Mouse (Mus musculus) heart, embryonic 16.5 days (tissue): ENCODE measurements at regions not wholly inside any gene's neighbourhood (a gene's known extent, or its start where the extent isn't known, plus 50 kb on each side); places are given as distances from the start of the nearest gene placed in this dataset.

ENCODE experiments used
- ATAC-seq: fragments of 200-750 bp; cut with Nextera tagmentation; replicated peaks from 2 replicates; pipeline ENCODE4 v1.8.0; 2017; ENCODE audit warnings: moderate number of reproducible peaks; ENCODE audit not compliant: insufficient read depth, low FRiP score; ENCODE audit errors: extremely low read depth
- H3K27ac ChIP-seq: fragments of 300-500 bp; sonication (generic); 2 replicates; pipeline ENCODE4 v1.5.1; 2014; ENCODE audit warnings: mild to moderate bottlenecking, low read length, control low read depth, moderate library complexity
- H3K27me3 ChIP-seq: fragments of 300-500 bp; sonication (generic); 2 replicates; pipeline ENCODE4 v1.6.1; 2014; ENCODE audit warnings: low read length, mixed read lengths; ENCODE audit not compliant: control insufficient read depth, insufficient read depth
- H3K36me3 ChIP-seq: fragments of 300-500 bp; sonication (generic); 2 replicates; pipeline ENCODE4 v1.6.1; 2014; ENCODE audit not compliant: control insufficient read depth, insufficient read depth
- H3K4me1 ChIP-seq: fragments of 300-500 bp; sonication (generic); 2 replicates; pipeline ENCODE4 v1.6.1; 2014; ENCODE audit warnings: low read length, mixed read lengths; ENCODE audit not compliant: control insufficient read depth, insufficient read depth
- H3K4me2 ChIP-seq: fragments of 300-500 bp; sonication (generic); 2 replicates; pipeline ENCODE4 v1.6.1; 2014; ENCODE audit warnings: low read depth, mild to moderate bottlenecking, control low read depth, low read length
- H3K4me3 ChIP-seq: fragments of 300-500 bp; sonication (generic); 2 replicates; pipeline ENCODE4 v1.5.1; 2014; ENCODE audit warnings: mild to moderate bottlenecking, control low read depth, low read length
- H3K9ac ChIP-seq: fragments of 300-500 bp; sonication (generic); 2 replicates; pipeline ENCODE4 v1.6.1; 2014; ENCODE audit warnings: low read length, control low read depth
- H3K9me3 ChIP-seq: fragments of 300-500 bp; sonication (generic); replicated peaks from 2 replicates; pipeline ENCODE4 v1.6.1; 2016; ENCODE audit warnings: low read length; ENCODE audit not compliant: control insufficient read depth
- WGBS: fragments of 180-500 bp; shearing (Covaris S2); extraction: QIAGEN DNeasy Blood & Tissue Kit; methylation state at CpG from one replicate; pipeline ENCODE4 v1.1.7; 2014; 5-methylcytosine and 5-hydroxymethylcytosine counted together

DNA sequence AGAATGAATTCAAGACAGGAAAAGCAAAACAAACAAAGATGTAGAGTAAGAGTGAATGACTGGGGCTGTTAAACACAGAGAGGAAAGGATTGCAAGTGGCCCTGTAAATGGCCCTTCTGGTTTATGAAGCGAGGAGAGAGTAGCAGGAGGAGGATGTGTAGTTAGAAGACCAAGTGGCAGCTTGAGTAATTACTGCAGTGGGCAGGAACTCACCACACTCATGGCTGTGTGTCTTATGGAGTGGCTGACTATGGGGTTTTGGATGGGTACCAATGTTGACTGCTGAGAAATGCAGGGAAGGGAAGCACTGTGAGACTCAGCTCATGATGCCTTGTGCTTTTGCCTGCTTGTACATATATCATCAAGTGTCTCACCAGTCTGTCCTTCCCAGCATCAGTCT is 204.0 kb upstream of the Osr1 start:
- no peak overlapping the region for H3K4me2 ChIP-seq
- no peak for ATAC-seq
- H3K9me3 ChIP-seq = no peaks in the 10 kb centered on the region
- no peaks in the 10 kb centered on the region for H3K36me3 ChIP-seq
- H3K27ac ChIP-seq = no peak overlapping the region
- WGBS = 68% methylated on average over 1 of the region's 1 CpGs
- no peaks in the 10 kb centered on the region for H3K4me1 ChIP-seq
- no peaks in the 10 kb centered on the region for H3K27me3 ChIP-seq
- H3K9ac ChIP-seq = no peak overlapping the region
- no peak overlapping the region for H3K4me3 ChIP-seq

DNA sequence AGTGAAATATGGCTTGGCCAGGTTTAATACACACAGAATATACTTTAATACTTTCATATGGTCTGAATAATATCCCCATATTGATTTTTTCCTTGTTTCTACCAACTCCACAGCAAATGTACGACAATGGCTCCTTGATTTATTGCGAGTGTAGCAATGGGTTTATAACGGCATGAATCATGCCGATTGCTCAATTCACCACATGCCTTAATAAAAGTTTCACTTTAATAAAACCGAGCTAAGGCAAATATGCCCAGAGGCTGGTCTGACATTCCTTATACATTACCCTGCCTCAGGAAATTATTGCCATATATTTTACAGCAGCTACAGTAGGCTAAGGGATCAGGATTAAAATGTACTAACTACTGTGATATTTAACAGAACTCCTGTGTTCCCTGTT is 201.2 kb upstream of the Osr1 start:
- H3K4me3 ChIP-seq = no peak overlapping the region
- no peak overlapping the region for H3K27ac ChIP-seq
- H3K9me3 ChIP-seq = no peaks in the 10 kb centered on the region
- ATAC-seq = no peak
- H3K36me3 ChIP-seq = no peaks in the 10 kb centered on the region
- no peak overlapping the region for H3K4me2 ChIP-seq
- 84% methylated on average over 5 of the region's 5 CpGs for WGBS
- no peaks in the 10 kb centered on the region for H3K27me3 ChIP-seq
- no peak overlapping the region for H3K9ac ChIP-seq
- no peaks in the 10 kb centered on the region for H3K4me1 ChIP-seq

DNA sequence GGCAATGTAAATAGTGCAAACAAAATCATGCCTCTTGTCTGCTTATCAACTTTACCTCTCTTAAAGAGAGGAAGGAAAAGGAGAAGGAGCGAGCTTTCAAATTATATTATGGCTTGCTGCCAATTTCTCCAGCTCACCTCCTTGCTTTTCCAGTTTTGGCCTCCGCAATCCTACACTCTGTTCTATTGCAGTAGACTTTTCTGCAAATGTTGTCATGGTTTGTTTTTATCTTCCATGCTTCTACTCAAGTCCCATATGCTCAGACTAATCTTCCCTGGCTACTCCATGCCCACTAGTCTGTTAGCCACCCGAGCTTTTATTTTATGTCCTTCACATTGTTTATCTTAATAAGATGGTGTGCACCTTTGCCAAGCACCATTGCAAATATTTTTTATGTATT is 168.0 kb upstream of the Osr1 start:
- Histone ChIP-seq H3K36me3 (no peaks in the 10 kb centered on the region), H3K9ac (no peak overlapping the region), H3K27me3 (no peaks in the 10 kb centered on the region), H3K27ac (no peak overlapping the region), H3K4me3 (no peak overlapping the region), H3K4me1 (no peaks in the 10 kb centered on the region), H3K9me3 (no peaks in the 10 kb centered on the region), H3K4me2 (no peak overlapping the region)
- ATAC-seq = no peak
- WGBS = 55% methylated on average over 3 of the region's 3 CpGs

DNA sequence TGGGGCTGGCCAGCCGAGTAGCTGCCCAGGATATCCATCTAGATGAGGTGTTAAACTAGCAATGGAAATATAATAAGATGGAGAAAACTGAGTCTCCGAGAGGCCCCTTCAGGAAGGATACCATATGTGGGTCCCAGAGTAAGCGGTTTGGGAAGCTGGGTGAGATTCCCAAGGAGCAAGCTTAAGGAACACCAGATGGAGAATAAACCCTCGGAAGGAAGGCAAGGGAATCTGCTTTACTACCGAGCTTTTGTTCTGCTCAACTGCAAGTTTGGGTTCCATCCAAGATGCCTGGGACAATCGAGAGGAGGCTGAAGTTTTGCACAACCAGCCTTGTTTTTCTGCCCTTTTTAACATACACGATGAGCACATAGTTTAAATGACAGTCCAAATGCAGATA is 164.9 kb upstream of the Osr1 start:
- ATAC-seq = no peak
- no peak overlapping the region for H3K9ac ChIP-seq
- H3K36me3 ChIP-seq = no peaks in the 10 kb centered on the region
- no peak overlapping the region for H3K27ac ChIP-seq
- 64% methylated on average over 7 of the region's 7 CpGs for WGBS
- no peak overlapping the region for H3K4me3 ChIP-seq
- H3K4me1 ChIP-seq = no peaks in the 10 kb centered on the region
- H3K27me3 ChIP-seq = no peaks in the 10 kb centered on the region
- H3K4me2 ChIP-seq = no peak overlapping the region
- H3K9me3 ChIP-seq = no peaks in the 10 kb centered on the region

DNA sequence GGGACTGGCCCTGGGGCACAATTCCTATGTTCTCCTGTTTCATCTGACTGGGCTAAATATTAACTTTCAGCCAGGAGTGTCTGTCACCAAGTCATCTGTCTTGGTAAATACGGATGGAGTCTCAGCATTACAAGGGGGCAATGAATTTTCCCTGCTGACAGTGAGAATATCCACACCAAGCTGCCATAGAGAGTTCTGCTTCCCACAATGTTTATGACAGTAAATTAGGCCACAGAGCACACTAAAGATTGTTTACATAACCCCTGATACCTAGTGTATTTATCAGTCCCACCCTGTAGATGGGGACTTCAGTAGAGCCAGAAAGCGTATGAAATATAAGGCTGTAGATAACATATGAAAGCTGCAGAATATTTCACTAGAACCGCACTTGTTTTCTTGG is 150.6 kb upstream of the Osr1 start:
- no peak overlapping the region for H3K4me2 ChIP-seq
- WGBS = 55% methylated on average over 3 of the region's 3 CpGs
- H3K27ac ChIP-seq = no peak overlapping the region
- H3K9me3 ChIP-seq = no peaks in the 10 kb centered on the region
- no peaks in the 10 kb centered on the region for H3K4me1 ChIP-seq
- no peak for ATAC-seq
- no peak overlapping the region for H3K9ac ChIP-seq
- H3K36me3 ChIP-seq = no peaks in the 10 kb centered on the region
- no peak overlapping the region for H3K4me3 ChIP-seq
- H3K27me3 ChIP-seq = no peaks in the 10 kb centered on the region

DNA sequence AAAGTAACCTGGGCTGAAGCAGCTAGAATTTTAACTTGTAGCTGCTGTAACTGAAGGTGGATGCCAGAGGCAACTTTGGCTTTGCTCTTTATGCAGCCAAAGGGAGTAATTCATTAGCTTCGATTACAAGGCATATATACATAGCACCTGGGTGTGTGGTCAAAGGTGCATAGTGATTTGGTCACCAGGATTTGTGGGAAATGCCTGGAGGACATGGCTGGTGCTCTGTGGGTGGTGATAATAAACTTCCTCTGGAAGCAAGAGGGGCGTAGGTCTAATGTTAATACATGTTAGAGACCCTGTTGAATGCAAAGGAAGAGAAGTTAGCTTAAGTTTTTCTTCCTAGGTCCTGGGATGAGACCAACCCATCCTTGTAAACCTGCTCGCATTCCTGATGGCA is 139.3 kb upstream of the Osr1 start:
- no peak overlapping the region for H3K27ac ChIP-seq
- 67% methylated on average over 3 of the region's 3 CpGs for WGBS
- no peaks in the 10 kb centered on the region for H3K27me3 ChIP-seq

DNA sequence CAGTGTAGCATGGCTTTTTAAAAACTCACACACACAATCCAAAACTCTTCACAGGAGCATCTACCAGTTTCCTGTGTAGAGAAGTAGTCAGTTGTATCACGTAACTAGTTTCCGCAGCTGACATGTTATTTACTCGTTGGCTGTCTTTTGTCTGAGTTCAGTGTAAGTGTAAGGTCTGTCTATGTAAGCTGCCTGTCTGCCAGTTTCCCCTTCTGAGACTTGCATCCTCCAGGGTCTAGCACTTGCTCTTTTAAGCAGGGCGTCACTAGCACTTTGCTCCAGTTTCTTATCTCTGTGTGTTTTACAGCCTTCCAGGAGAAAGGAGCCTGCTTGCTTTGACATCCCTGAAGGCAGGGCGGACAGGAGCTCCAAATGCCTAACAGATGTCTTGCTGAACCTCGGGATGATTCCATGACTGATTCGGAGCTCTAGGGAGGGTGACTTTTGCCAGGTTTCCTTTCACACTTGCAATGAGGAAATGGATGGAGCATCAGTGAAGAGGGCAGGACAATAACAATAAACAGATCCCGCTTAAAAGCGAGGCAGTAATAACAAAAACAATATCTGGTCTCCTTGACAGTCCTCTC is 131.2 kb upstream of the Osr1 start:
- ATAC-seq = no peak
- Histone ChIP-seq H3K4me2 (peak overlapping the region; percentile 39), H3K4me1 (no peaks in the 10 kb centered on the region), H3K36me3 (no peaks in the 10 kb centered on the region), H3K4me3 (peak overlapping the region; percentile 9; the same call in 1 of the 2 replicates), H3K27ac (no peak overlapping the region), H3K9ac (no peak overlapping the region), H3K27me3 (no peaks in the 10 kb centered on the region), H3K9me3 (no peaks in the 10 kb centered on the region)
- WGBS = 14% methylated on average over 9 of the region's 9 CpGs

More for the DNA sequence above, 139.3 kb upstream of the Osr1 start:
- H3K4me2 ChIP-seq = no peak overlapping the region
- no peaks in the 10 kb centered on the region for H3K4me1 ChIP-seq
- H3K36me3 ChIP-seq = no peaks in the 10 kb centered on the region
- no peak overlapping the region for H3K4me3 ChIP-seq
- ATAC-seq = no peak
- no peak overlapping the region for H3K9ac ChIP-seq
- H3K9me3 ChIP-seq = no peaks in the 10 kb centered on the region

DNA sequence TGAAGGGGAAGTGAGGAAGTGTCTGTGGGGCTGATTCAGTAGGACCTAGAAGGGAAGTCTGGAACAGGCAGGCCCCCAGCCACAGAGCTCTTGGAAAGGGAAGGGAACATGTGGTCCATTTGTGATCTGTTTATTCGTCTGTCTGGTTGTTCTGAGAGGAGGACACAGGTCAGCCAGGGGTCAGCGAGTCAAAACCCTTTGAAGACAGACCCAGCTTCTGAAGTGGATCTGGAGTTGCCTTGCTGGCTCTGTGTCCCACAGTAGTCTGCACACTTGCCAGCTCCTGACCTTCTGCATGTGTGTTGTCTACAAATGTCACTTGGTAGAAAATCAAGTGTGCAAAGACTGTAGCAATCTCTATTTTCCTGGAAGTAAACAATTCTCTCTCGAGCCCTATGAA is 119.3 kb upstream of the Osr1 start:
- 0 out of 2 replicates have a peak, but pooled peaks cover 3% of the 10 kb centered on the region for H3K9me3 ChIP-seq
- no peaks in the 10 kb centered on the region for H3K36me3 ChIP-seq
- no peak overlapping the region for H3K4me3 ChIP-seq
- no peak overlapping the region for H3K9ac ChIP-seq
- H3K27me3 ChIP-seq = no peaks in the 10 kb centered on the region
- no peak overlapping the region for H3K27ac ChIP-seq
- no peak for ATAC-seq
- no peak overlapping the region for H3K4me2 ChIP-seq
- 25% methylated on average over 3 of the region's 3 CpGs for WGBS
- H3K4me1 ChIP-seq = no peaks in the 10 kb centered on the region

DNA sequence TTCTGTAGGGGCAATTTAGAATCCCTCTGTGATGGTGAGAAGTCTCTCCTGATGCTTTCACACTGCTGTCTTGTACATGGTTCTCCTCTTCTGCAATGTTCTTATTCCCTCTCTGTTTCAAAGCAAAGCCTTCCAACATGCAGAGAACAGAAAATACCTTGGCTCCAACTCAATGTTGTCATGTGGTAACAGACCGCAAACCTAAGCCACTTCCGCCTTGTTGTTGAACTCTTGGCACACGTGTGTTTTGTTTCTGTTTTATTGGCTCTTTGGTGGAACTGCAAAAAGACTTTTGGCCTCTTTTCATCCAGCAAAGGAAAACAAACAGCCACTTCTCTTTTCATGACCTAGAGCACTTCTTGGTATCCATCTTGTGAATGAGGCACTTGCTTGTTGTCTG is 109.7 kb upstream of the Osr1 start:
- 69% methylated on average over 3 of the region's 3 CpGs for WGBS
- Histone ChIP-seq H3K4me2 (no peak overlapping the region), H3K4me3 (no peak overlapping the region), H3K27me3 (no peaks in the 10 kb centered on the region), H3K9me3 (no peaks in the 10 kb centered on the region), H3K36me3 (no peaks in the 10 kb centered on the region), H3K27ac (no peak overlapping the region), H3K9ac (no peak overlapping the region), H3K4me1 (no peaks in the 10 kb centered on the region)
- no peak for ATAC-seq
